Mouse (Mus musculus): ENCODE results near the gene Gm29776. TPM values are rescaled to one million over a fixed set of nuclear protein-coding genes. Genes with fewer than 3 reads are reported as not detected.

The Gm29776 gene
- total RNA-seq (2014; rRNA removed) (not detected in 2 replicates), polyA plus RNA-seq (2015; fragmentation: Nextera tagmentation; extraction: Ambion mirVana) (0.07 and 0.31 TPM in 2 replicates)

- no peak for ATAC-seq (ENCODE audit: low FRiP score)
- TF ChIP-seq CTCF (IDR thresholded peaks at IDR 0.05), result no peak
- H3K4me2 ChIP-seq (ENCODE audit: low read depth, low read length, poor library complexity, severe bottlenecking), result no peak within 1 kb of the TSS
- WGBS, result 88% methylated on average over 4 of the region's 4 CpGs
- no peak within 1 kb of the TSS for H3K4me3 ChIP-seq (ENCODE audit: low read depth, low read length)
- no peaks in the 10 kb centered on the region for H3K27me3 ChIP-seq (ENCODE audit: insufficient read depth, low read length)
- H3K9me3 ChIP-seq (ENCODE audit: low read length), result no peaks in the 10 kb centered on the region
- peaks cover under 1% of the 10 kb centered on the region; the same call in 1 of the 2 replicates for H3K36me3 ChIP-seq (ENCODE audit: insufficient read depth, low read length)
- no peak within 1 kb of the TSS for H3K27ac ChIP-seq (ENCODE audit: low read depth, low read length)
- H3K4me1 ChIP-seq (ENCODE audit: insufficient read depth, low read length), result no peaks in the 10 kb centered on the region
- no peak for DNase-seq (ENCODE audit: low spot score)
- no peak within 1 kb of the TSS for H3K9ac ChIP-seq (replicated peaks; ENCODE audit: low read length, poor library complexity, severe bottlenecking)
These were observed at the start of gene Gm29776 for GRCm38 (mm10) chr14:54698733-54699132. Gene Gm29776 (minus strand): TSS chr14:54698833.

DNA sequence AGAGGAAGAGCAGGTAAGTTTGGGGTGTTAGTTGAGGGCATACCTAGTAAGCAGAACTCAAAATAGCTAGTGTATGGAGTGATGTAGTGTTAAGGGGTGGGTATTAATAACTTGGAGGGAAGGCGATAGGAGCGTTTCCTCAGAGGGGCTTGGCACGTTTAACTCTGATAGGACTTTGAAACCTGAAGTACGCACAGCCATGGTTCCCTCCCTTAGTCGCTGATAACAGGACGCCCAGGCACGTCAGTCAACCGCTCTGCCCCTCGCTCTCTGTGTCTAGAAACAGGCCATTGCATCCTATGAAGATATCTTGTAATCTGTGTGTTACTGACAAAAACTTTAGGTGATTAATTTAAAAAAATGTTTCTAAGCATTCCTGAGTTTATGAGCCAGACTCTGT is 47.4 kb upstream of the Gm29776 start:
- Histone ChIP-seq H3K36me3 (ENCODE audit: insufficient read depth, low read length) (no peaks in the 10 kb centered on the region), H3K4me1 (ENCODE audit: insufficient read depth, low read length) (no peaks in the 10 kb centered on the region), H3K4me2 (ENCODE audit: low read depth, low read length, poor library complexity, severe bottlenecking) (no peak overlapping the region), H3K4me3 (ENCODE audit: low read depth, low read length) (no peak overlapping the region), H3K9ac (replicated peaks; ENCODE audit: low read length, poor library complexity, severe bottlenecking) (no peak overlapping the region), H3K27ac (ENCODE audit: low read depth, low read length) (no peak overlapping the region), H3K27me3 (ENCODE audit: insufficient read depth, low read length) (no peaks in the 10 kb centered on the region), H3K9me3 (ENCODE audit: low read length) (no peaks in the 10 kb centered on the region)
- ATAC-seq (ENCODE audit: low FRiP score) (no peak), DNase-seq (ENCODE audit: low spot score) (no peak)
- no peak for TF ChIP-seq CTCF (IDR thresholded peaks at IDR 0.05)
- 95% methylated on average over 9 of the region's 9 CpGs for WGBS

DNA sequence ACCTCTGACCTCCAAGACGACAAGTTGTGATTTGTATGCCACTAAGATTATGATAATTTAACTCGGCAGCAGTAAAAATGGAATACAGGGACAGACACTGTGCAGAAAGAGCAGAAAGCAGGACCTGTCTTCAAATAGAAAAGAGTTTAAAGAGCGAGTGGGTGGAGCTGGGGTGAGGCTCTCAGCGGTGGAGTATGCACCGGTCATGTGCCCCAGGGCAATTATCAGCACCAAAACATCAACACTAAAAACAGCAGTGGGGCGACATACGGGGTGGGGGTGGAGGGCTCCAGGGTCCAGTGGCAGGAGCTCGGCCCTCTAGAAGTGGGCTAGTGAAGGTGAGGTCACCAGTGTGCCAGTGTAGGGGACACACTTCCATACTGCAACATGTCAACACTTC is 45.8 kb upstream of the Gm29776 start:
- 74% methylated on average over 8 of the region's 8 CpGs for WGBS
- no peak for TF ChIP-seq CTCF (IDR thresholded peaks at IDR 0.05)

GRCm38 (mm10) chr14:54742375-54742774 is 43.7 kb upstream of the Gm29776 start:
- no peak overlapping the region for H3K4me2 ChIP-seq (ENCODE audit: low read depth, low read length, poor library complexity, severe bottlenecking)
- WGBS, result 61% methylated on average over 2 of the region's 2 CpGs
- H3K4me3 ChIP-seq (ENCODE audit: low read depth, low read length), result no peak overlapping the region
- ATAC-seq (ENCODE audit: low FRiP score) (no peak), DNase-seq (ENCODE audit: low spot score) (no peak)
- H3K27me3 ChIP-seq (ENCODE audit: insufficient read depth, low read length), result no peaks in the 10 kb centered on the region
- peaks cover 4% of the 10 kb centered on the region for H3K4me1 ChIP-seq (ENCODE audit: insufficient read depth, low read length)
- no peak overlapping the region for H3K9ac ChIP-seq (replicated peaks; ENCODE audit: low read length, poor library complexity, severe bottlenecking)
- H3K36me3 ChIP-seq (ENCODE audit: insufficient read depth, low read length), result no peaks in the 10 kb centered on the region
- no peaks in the 10 kb centered on the region for H3K9me3 ChIP-seq (ENCODE audit: low read length)
- no peak for TF ChIP-seq CTCF (IDR thresholded peaks at IDR 0.05)
- H3K27ac ChIP-seq (ENCODE audit: low read depth, low read length), result no peak overlapping the region

More for the DNA sequence above, 45.8 kb upstream of the Gm29776 start:
- H3K4me1 ChIP-seq (ENCODE audit: insufficient read depth, low read length), result no peaks in the 10 kb centered on the region
- ATAC-seq (ENCODE audit: low FRiP score) (no peak), DNase-seq (ENCODE audit: low spot score) (no peak)
- no peak overlapping the region for H3K9ac ChIP-seq (replicated peaks; ENCODE audit: low read length, poor library complexity, severe bottlenecking)
- H3K27me3 ChIP-seq (ENCODE audit: insufficient read depth, low read length), result no peaks in the 10 kb centered on the region
- no peaks in the 10 kb centered on the region for H3K9me3 ChIP-seq (ENCODE audit: low read length)
- no peak overlapping the region for H3K27ac ChIP-seq (ENCODE audit: low read depth, low read length)
- no peak overlapping the region for H3K4me3 ChIP-seq (ENCODE audit: low read depth, low read length)
- H3K4me2 ChIP-seq (ENCODE audit: low read depth, low read length, poor library complexity, severe bottlenecking), result no peak overlapping the region
- no peaks in the 10 kb centered on the region for H3K36me3 ChIP-seq (ENCODE audit: insufficient read depth, low read length)

DNA sequence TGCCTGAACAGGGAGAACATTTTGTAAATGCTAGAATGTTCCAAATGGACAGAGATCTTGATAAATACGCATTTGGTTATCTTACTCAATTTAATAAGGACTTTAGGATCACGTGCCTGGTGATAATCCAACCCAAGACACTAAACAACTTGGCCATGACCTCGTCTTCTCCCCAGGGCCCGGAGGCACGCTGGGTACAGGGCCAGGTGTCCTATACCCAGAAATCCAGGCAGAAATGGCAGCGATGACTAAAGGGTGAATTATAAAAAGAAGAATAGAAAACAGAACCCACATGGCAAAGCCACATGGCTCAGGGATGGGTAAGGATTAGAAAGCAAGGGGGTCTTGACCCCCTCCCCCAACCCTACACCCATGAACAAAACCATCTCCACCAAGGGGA is 43.1 kb upstream of the Gm29776 start:
- DNase-seq (ENCODE audit: low spot score) (no peak), ATAC-seq (ENCODE audit: low FRiP score) (no peak)
- no peaks in the 10 kb centered on the region for H3K36me3 ChIP-seq (ENCODE audit: insufficient read depth, low read length)
- H3K9ac ChIP-seq (replicated peaks; ENCODE audit: low read length, poor library complexity, severe bottlenecking), result no peak overlapping the region
- peaks cover 7% of the 10 kb centered on the region for H3K4me1 ChIP-seq (ENCODE audit: insufficient read depth, low read length)
- H3K27ac ChIP-seq (ENCODE audit: low read depth, low read length), result no peak overlapping the region
- H3K4me3 ChIP-seq (ENCODE audit: low read depth, low read length), result no peak overlapping the region
- no peak for TF ChIP-seq CTCF (IDR thresholded peaks at IDR 0.05)
- 91% methylated on average over 6 of the region's 6 CpGs for WGBS
- H3K27me3 ChIP-seq (ENCODE audit: insufficient read depth, low read length), result no peaks in the 10 kb centered on the region
- H3K9me3 ChIP-seq (ENCODE audit: low read length), result no peaks in the 10 kb centered on the region
- H3K4me2 ChIP-seq (ENCODE audit: low read depth, low read length, poor library complexity, severe bottlenecking), result no peak overlapping the region

- H3K9ac ChIP-seq (replicated peaks; ENCODE audit: low read length, poor library complexity, severe bottlenecking), result no peak overlapping the region
- DNase-seq (ENCODE audit: low spot score) (no peak), ATAC-seq (ENCODE audit: low FRiP score) (no peak)
- TF ChIP-seq CTCF (IDR thresholded peaks at IDR 0.05), result no peak
- no peaks in the 10 kb centered on the region for H3K36me3 ChIP-seq (ENCODE audit: insufficient read depth, low read length)
- peaks cover 7% of the 10 kb centered on the region for H3K4me1 ChIP-seq (ENCODE audit: insufficient read depth, low read length)
- no peaks in the 10 kb centered on the region for H3K9me3 ChIP-seq (ENCODE audit: low read length)
- no peaks in the 10 kb centered on the region for H3K27me3 ChIP-seq (ENCODE audit: insufficient read depth, low read length)
- H3K27ac ChIP-seq (ENCODE audit: low read depth, low read length), result no peak overlapping the region
- 44% methylated on average over 10 of the region's 10 CpGs for WGBS
- H3K4me2 ChIP-seq (ENCODE audit: low read depth, low read length, poor library complexity, severe bottlenecking), result no peak overlapping the region
- no peak overlapping the region for H3K4me3 ChIP-seq (ENCODE audit: low read depth, low read length)
These were observed 39.0 kb upstream of the Gm29776 start for GRCm38 (mm10) chr14:54737634-54738033.
